Mouse (Mus musculus) midbrain, embryonic 16.5 days (tissue): ENCODE data around the gene Acadsb. TPM values are rescaled to one million over a fixed set of nuclear protein-coding genes. Genes with fewer than 3 reads are reported as not detected.
"Not testable (repeated sequence)": the region's sequence is repeated elsewhere in the genome, so short reads cannot be mapped to it uniquely, and the experiment has no call there.

Experiments
- ATAC-seq: fragments of 200-750 bp; cut with Nextera tagmentation; 2 replicates; pipeline ENCODE4 v1.8.0; 2017; ENCODE audit warnings: moderate TSS enrichment
- H3K27ac ChIP-seq: fragments of 300-500 bp; sonication (generic); 2 replicates; pipeline ENCODE4 v1.5.1; 2014; ENCODE audit warnings: mild to moderate bottlenecking, low read length, mixed read lengths
- H3K27me3 ChIP-seq: fragments of 300-500 bp; sonication (generic); 2 replicates; pipeline ENCODE4 v1.6.1; 2014; ENCODE audit warnings: low read depth, low read length, mixed read lengths; ENCODE audit not compliant: control insufficient read depth, insufficient read depth
- H3K36me3 ChIP-seq: fragments of 300-500 bp; sonication (generic); 2 replicates; pipeline ENCODE4 v1.6.1; 2014; ENCODE audit warnings: mild to moderate bottlenecking, low read length, moderate library complexity, mixed read lengths; ENCODE audit not compliant: control insufficient read depth, insufficient read depth
- H3K4me1 ChIP-seq: fragments of 300-500 bp; sonication (generic); 2 replicates; pipeline ENCODE4 v1.6.1; 2014; ENCODE audit warnings: mild to moderate bottlenecking, low read length, mixed read lengths; ENCODE audit not compliant: control insufficient read depth, insufficient read depth
- H3K4me2 ChIP-seq: fragments of 300-500 bp; sonication (generic); 2 replicates; pipeline ENCODE4 v1.6.1; 2014; ENCODE audit warnings: mild to moderate bottlenecking, low read length, mixed read lengths
- H3K4me3 ChIP-seq: fragments of 300-500 bp; sonication (generic); 2 replicates; pipeline ENCODE4 v1.5.1; 2014; ENCODE audit warnings: low read depth, mild to moderate bottlenecking, low read length, moderate library complexity, mixed read lengths
- H3K9ac ChIP-seq: fragments of 300-500 bp; sonication (generic); 2 replicates; pipeline ENCODE4 v1.6.1; 2014; ENCODE audit warnings: low read depth, low read length, mixed read lengths
- H3K9me3 ChIP-seq: fragments of 300-500 bp; sonication (generic); replicated peaks from 2 replicates; pipeline ENCODE4 v1.6.1; 2014; ENCODE audit warnings: mild to moderate bottlenecking, low read length, mixed read lengths; ENCODE audit not compliant: control insufficient read depth, poor library complexity, severe bottlenecking
- WGBS: fragments of 180-500 bp; shearing (Covaris S2); extraction: QIAGEN DNeasy Blood & Tissue Kit; methylation state at CpG from one replicate; pipeline ENCODE4 v1.1.7; 2014; 5-methylcytosine and 5-hydroxymethylcytosine counted together
- polyA plus RNA-seq: library from polyadenylated mRNA; unstranded; fragments of >200 nt; fragmentation: Nextera tagmentation; extraction: Ambion mirVana; gene quantifications from 2 replicates; pipeline ENCODE4 v1.2.1, GENCODE M21; 2015

The Acadsb gene
- polyA plus RNA-seq, result 115 and 121 TPM in 2 replicates

DNA sequence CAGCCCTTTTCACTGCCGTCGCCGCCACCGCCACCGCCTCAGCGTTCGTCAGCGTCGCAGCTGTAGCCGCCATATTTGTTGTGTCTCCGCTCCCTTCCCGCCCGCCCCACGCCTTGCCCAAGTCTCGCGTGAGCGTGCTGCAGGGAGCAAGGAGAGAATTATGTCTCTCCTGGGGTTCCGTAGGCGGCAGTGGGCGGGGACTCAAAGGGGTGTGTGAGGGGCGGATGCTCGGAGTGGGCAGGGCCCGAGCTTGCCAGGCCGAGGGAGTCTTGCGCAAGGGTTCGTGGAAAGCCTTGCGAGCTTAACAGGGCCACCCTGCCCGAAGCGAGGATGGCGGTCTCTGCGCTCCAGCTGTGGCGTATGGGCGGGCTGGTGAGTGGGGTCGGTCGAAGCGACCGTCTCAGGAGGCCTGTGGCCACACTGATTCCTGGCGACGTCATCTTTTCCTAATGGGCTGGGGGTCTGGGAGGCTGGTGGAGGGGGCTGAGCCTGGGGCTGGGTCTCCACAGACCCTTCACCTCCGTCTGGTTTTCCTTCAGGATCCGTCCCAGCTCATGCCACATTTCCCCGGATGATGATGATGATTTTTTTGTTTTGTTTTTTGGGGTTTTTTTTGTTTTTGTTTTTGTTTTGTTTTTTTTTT, at the start of gene Acadsb, which contains the start of gene Ikzf5:
Acadsb (plus strand) TSS at position 186 of the 643 bp plus-strand sequence.
Ikzf5 (minus strand) TSS at position 106 of the 643 bp plus-strand sequence.
- Histone ChIP-seq H3K4me1 (peaks cover 26% of the 10 kb centered on the region), H3K36me3 (no peaks in the 10 kb centered on the region), H3K9me3 (no peaks in the 10 kb centered on the region), H3K9ac (peak within 1 kb of the TSS; percentile 94), H3K27me3 (no peaks in the 10 kb centered on the region), H3K27ac (peak within 1 kb of the TSS; percentile 89), H3K4me2 (peak within 1 kb of the TSS; percentile 80), H3K4me3 (peak within 1 kb of the TSS; percentile 76)
- ATAC-seq, result peak; percentile 97
- WGBS, result under 1% methylated on average over 42 of the region's 42 CpGs

DNA sequence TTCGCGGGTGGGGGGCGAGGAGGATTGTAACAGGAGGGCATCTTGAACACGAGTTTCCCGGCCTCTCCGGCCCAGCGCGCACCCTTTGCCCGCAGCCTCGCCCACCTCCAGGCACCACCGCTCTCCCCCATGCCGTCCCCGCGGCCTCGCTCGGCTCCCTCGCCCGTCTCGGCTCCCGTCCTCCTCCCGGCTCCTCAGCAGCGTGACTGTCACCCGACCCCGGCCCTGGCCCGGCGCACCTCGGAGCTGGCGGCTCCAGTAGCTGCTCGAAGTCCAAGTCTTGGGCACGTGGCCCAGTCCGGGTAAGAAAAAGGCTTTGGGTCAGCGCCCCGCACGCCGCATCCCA, 48.2 kb upstream of the Acadsb start:
- peak overlapping the region; percentile 89 for H3K27ac ChIP-seq
- no peaks in the 10 kb centered on the region; the same call in 1 of the 2 replicates for H3K27me3 ChIP-seq
- H3K4me2 ChIP-seq, result peak overlapping the region; percentile 69
- H3K4me3 ChIP-seq, result peak overlapping the region; percentile 93
- peak overlapping the region; percentile 91 for H3K9ac ChIP-seq
- peaks cover 14% of the 10 kb centered on the region for H3K4me1 ChIP-seq
- peaks cover 10% of the 10 kb centered on the region; the same call in 1 of the 2 replicates for H3K36me3 ChIP-seq
- peak; percentile 86 for ATAC-seq
- under 1% methylated on average over 34 of the region's 35 CpGs for WGBS
- no peaks in the 10 kb centered on the region for H3K9me3 ChIP-seq

DNA sequence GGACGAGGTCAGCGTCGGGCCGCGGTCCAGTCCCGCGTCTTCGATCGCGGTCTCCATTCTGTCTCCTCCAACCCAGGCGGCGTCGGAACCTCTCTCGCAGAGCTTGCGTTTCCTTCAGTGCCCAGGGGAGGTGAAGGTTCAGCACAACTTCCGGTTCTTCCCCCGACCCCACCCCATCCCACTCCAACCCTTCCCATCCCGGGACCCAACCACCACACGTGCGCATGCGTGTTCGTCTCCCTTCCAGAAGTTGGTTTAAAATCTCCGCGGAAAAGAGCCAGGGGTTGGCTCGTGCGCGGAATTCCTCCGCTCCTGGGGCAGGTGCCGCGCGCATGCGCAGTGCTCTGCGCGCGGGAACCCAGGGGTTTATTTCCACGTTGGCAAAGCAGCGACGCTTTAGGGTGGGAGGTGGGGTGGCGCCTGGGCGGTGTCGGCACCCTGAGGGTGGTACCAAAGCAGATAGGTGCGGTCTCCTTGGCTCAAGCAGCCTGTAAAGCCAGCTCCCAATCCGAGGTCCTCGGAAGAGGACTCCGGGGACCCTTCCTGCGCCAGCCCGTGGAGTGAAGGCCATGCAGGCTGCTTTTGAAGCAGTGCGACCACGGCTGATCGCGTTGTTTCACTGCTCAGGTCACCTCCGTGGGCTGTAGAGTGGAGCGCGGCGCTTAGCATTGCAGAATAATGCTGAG, 47.6 kb upstream of the Acadsb start, which contains the start of gene 2310057M21Rik:
2310057M21Rik (minus strand) TSS at position 145 of the 686 bp plus-strand sequence.
- Histone ChIP-seq H3K36me3 (peaks cover 8% of the 10 kb centered on the region; the same call in 1 of the 2 replicates), H3K27me3 (no peaks in the 10 kb centered on the region; the same call in 1 of the 2 replicates), H3K9me3 (no peaks in the 10 kb centered on the region), H3K4me2 (peak within 1 kb of the TSS; percentile 96), H3K9ac (peak within 1 kb of the TSS; percentile 91), H3K4me1 (peaks cover 14% of the 10 kb centered on the region), H3K27ac (peak within 1 kb of the TSS; percentile 89), H3K4me3 (peak within 1 kb of the TSS; percentile 93)
- ATAC-seq, result peak; percentile 98
- under 1% methylated on average over 55 of the region's 55 CpGs for WGBS

DNA sequence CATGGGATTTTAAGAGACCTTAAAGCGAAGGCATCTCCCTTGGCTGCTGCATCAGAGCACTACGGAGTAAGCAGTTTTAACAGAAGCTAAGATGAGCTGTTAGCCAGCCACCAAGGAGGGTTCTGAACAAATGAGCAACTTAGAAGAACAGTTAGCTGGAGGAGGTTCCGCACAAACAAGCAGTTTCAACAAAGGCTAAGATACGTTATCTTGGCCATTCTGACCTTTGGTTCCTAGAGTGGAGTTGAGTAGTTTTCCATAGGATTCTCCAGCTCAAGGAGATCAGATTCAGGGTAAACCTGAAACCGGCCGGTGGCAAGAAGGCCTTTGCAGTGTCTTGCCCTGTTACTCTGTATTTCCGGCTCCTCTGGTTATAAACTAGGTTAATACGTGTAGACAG, 46.3 kb upstream of the Acadsb start:
- no peak for ATAC-seq

DNA sequence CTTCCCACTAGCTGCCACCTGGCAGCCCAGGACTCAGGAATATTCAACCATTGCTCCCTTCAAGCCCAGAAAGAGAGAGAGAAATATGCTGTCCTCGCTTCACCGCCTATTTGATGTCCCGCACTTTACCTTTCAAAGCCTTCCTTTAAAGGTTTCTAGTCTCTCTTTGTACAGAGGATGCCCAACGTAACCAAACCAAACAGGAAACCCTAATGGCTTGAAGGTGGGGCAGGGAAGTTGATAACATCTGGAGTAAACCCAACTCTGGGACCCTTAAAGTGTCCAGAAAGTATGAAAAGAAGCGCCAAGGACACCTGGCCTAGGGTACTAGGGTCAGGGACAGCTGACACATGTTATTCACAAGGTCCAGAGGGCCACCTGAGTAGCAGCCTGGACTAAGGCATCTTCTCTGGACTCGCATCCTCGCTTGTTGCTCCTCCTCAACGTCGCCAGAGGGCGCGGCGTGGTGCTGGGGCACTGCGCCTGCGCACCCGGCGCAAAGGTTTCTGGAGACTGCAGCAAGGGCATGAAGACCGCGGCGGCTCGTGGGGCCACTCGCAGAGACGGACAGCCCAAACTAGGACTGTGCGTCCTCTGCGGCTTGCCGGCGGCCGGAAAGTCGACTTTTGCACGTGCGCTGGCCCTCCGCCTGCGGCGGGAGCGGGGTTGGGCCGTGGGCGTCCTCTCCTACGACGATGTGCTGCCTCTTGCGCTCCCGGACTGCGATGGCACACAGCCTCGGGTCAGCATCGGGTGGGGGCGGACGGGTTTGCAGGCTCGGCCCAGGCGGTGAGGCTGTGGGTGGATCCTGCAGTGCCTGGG, 39.5 kb upstream of the Acadsb start, which contains the start of gene Pstk:
Pstk (plus strand) TSS at position 494 of the 822 bp plus-strand sequence.
- Histone ChIP-seq H3K36me3 (no peaks in the 10 kb centered on the region), H3K9me3 (no peaks in the 10 kb centered on the region), H3K4me3 (peak within 1 kb of the TSS; percentile 89), H3K4me2 (peak within 1 kb of the TSS; percentile 75), H3K27ac (peak within 1 kb of the TSS; percentile 91), H3K9ac (peak within 1 kb of the TSS; percentile 95), H3K27me3 (no peaks in the 10 kb centered on the region; the same call in 1 of the 2 replicates), H3K4me1 (peaks cover 10% of the 10 kb centered on the region)
- WGBS, result 5% methylated on average over 47 of the region's 47 CpGs
- ATAC-seq, result peak; percentile 96

More for the DNA sequence above, 46.3 kb upstream of the Acadsb start:
- H3K27ac ChIP-seq, result no peak overlapping the region
- H3K36me3 ChIP-seq, result no peaks in the 10 kb centered on the region; the same call in 1 of the 2 replicates
- WGBS, result 94% methylated on average over 8 of the region's 8 CpGs
- peaks cover 14% of the 10 kb centered on the region for H3K4me1 ChIP-seq
- no peaks in the 10 kb centered on the region; the same call in 1 of the 2 replicates for H3K27me3 ChIP-seq
- no peak overlapping the region for H3K9ac ChIP-seq
- H3K4me2 ChIP-seq, result no peak overlapping the region
- H3K4me3 ChIP-seq, result no peak overlapping the region
- no peaks in the 10 kb centered on the region for H3K9me3 ChIP-seq

DNA sequence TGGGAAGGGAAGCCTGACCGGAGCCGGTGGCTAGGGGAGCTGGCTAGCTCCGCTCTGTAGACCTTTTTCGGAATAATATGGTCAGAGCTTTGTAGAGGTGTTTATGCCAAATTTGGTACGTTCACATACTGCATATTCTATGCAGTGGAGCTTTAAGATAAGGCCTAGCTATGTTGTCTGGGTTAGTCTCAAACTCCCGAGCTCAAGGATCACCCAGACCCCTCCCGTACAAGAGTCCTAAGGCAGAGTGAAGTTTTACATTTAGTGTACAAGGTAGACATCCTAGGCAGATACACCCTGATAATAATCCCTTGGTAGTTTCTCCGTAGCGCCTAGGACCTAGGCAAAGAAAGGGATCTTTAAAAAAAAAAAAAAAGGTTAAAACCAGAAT, 38.9 kb upstream of the Acadsb start:
- no peak; the same call in 1 of the 2 replicates for ATAC-seq
- Histone ChIP-seq H3K27me3 (no peaks in the 10 kb centered on the region; the same call in 1 of the 2 replicates), H3K9me3 (no peaks in the 10 kb centered on the region), H3K4me2 (peak overlapping the region; percentile 75), H3K27ac (peak overlapping the region; percentile 91), H3K4me1 (peaks cover 10% of the 10 kb centered on the region), H3K9ac (peak overlapping the region; percentile 95), H3K36me3 (no peaks in the 10 kb centered on the region), H3K4me3 (peak overlapping the region; percentile 89)
- WGBS, result 8% methylated on average over 9 of the region's 9 CpGs

DNA sequence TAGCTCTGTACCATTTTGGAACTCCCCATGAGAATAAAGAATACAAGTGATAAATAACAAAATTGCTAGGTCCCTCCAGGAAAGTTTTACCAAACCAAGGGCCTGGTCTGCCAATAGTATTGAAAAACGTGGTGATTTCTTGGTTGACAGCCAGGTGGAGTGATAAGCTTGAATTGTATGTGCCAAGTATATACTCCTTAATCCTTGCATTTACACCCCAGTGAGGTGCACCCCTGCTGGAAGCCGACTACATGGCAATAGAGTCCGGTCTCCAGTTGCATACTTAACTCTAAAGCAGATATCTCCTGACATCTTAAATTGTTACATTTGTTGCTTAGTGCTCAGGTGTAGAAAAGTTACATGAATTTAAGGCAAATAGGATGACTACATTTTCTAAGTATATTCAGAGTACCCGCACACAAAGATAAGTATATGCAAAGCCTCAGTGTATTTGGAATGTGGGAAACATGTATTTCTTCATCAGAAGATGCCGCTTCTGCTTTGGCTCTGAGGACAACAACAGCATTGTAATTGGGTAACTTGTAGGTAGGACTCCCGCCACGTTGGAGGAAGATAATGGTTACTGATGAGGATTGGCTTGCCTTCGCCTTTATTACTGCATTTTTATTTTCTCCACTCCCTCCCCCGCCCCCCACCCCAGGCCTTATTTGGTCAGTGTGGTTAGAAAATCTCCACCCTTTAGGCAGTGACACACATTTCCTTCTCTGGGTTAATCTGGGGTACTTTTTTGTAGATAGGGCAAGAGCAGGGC, 38.3 kb upstream of the Acadsb start:
- 77% methylated on average over 9 of the region's 9 CpGs for WGBS
- Histone ChIP-seq H3K4me2 (peak overlapping the region; percentile 75), H3K4me1 (peaks cover 10% of the 10 kb centered on the region), H3K9me3 (no peaks in the 10 kb centered on the region), H3K4me3 (peak overlapping the region; percentile 89), H3K27ac (no peak overlapping the region), H3K9ac (peak overlapping the region; percentile 95), H3K36me3 (no peaks in the 10 kb centered on the region), H3K27me3 (no peaks in the 10 kb centered on the region; the same call in 1 of the 2 replicates)
- no peak for ATAC-seq

DNA sequence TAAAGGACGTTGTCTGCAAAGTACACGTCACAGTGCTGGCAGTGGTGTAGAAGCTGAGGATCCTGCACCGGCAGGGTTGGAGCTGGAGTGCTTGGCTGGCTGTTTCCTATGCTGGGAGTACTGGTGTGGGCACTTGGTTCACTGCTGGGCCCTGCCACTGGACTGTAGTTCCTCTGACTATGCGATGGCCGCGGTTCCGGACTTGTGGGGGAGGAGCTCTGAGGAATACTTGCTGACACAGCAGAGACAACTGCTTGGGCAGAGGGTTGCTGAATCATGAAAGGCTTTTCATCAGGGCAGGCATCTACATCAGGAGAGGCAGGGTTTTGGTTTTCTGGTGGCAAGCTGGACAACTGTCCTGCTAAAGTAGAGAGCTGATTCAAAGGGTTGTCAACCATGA, 18.6 kb upstream of the Acadsb start:
- H3K4me3 ChIP-seq, H3K9ac ChIP-seq, H3K27ac ChIP-seq, ATAC-seq, H3K27me3 ChIP-seq, H3K4me1 ChIP-seq, H3K4me2 ChIP-seq, H3K9me3 ChIP-seq: not testable (repeated sequence)
- 87% methylated on average over 6 of the region's 7 CpGs for WGBS
- H3K36me3 ChIP-seq, result peaks cover 13% of the 10 kb centered on the region
